Mouse (Mus musculus) brain, embryonic 14.5 days (tissue): ENCODE data around the gene Dpf3.

ENCODE experiments used
- CTCF ChIP-seq: fragments of 200-500 bp; IDR thresholded peaks from 2 replicates; pipeline ENCODE4 v1.5.1; 2012; ENCODE audit warnings: inconsistent platforms, mild to moderate bottlenecking, moderate library complexity, borderline replicate concordance; ENCODE audit not compliant: insufficient read depth, insufficient read length; ENCODE audit errors: extremely low read depth
- POLR2A ChIP-seq: fragments of 200-500 bp; IDR thresholded peaks from 2 replicates; pipeline ENCODE4 v1.6.1; 2012; ENCODE audit warnings: mild to moderate bottlenecking, inconsistent platforms, borderline replicate concordance; ENCODE audit not compliant: poor library complexity, insufficient read depth, insufficient read length, severe bottlenecking; ENCODE audit errors: extremely low read depth

- no peak for TF ChIP-seq CTCF
- no peak for TF ChIP-seq POLR2A
Observed at GRCm38 (mm10) chr12:83367486-83367885, 120.0 kb downstream of the Dpf3 start.
